Mouse (Mus musculus): ENCODE measurements around the gene Hist1h1d.
"Not testable (repeated sequence)": the region's sequence is repeated elsewhere in the genome, so short reads cannot be mapped to it uniquely, and the experiment has no call there.

Gene Hist1h1d

DNA sequence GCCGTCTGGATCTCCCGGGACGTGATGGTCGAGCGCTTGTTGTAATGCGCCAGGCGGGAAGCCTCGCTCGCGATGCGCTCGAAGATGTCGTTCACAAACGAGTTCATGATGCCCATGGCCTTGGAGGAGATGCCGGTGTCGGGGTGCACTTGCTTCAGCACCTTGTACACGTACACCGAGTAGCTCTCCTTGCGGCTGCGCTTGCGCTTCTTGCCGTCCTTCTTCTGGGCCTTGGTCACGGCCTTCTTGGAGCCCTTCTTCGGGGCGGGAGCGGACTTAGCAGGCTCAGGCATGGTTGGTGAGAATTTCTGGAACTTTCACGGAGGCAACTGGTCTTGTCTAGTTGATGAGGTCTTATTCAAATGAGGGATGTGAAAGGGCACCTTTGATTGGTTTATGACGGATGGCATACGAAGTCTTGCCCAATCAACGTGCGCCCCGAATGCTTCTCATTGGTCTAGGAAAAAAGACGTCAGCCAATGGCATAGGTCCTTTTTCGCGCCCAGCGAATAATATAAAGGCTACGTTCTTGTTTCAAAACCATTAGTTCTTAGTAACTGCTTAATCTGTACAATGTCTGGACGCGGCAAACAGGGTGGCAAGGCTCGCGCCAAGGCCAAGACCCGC lies 20.9 kb downstream of the Hist1h1d start, which contains the start of the genes Hist1h2bf and Hist1h2ad:
Gene Hist1h2bf (minus strand): TSS at position 299 of the 627 bp plus-strand sequence.
Gene Hist1h2ad (plus strand): TSS at position 484 of the 627 bp plus-strand sequence.
- peak; percentile 88 to 94 for DNase-seq

DNA sequence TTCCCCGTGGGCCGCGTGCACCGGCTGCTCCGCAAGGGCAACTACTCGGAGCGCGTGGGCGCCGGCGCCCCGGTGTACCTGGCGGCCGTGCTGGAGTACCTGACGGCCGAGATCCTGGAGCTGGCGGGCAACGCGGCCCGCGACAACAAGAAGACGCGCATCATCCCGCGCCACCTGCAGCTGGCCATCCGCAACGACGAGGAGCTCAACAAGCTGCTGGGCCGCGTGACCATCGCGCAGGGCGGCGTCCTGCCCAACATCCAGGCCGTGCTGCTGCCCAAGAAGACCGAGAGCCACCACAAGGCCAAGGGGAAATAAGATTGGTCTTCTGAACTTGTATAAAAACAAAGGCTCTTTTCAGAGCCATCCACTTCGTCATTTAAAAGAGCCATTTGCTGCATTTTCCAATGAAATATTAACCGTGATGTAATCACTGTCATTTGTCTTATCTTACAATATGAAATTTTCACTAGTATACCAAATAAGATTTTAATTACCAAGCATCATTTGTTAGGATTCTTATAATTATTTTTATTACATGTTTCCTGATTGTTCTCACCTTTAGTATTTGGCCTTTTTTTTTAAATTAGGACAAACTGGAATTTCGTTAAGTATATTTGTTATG lies 21.6 kb downstream of the Hist1h1d start:
- not testable (repeated sequence) for DNase-seq

DNA sequence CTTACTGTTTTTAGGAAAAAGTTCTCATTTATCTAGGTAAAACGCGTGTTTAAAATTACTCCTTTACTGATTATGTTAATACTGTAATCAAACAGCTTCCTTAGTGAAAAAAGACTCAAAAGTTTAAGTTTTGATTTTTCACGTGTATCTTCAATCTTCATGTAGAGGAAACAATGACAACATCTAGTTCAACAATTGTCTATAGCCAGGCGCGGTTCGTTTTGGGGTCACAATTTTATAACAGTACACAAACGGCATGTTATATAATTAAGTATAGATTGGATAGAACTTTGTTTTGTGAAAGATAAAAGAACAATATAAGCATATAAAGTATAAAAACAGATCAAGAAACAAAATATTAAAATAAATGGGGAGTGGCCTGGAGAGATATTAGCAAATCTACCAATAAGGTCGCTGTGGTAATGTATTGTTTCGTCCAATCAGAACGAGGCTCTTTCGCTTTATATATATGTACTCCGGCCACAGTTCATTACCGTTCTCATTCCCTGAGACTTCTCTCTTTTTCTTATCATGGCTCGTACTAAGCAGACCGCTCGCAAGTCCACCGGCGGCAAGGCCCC lies 22.3 kb downstream of the Hist1h1d start, which contains the start of gene Hist1h3d:
Gene Hist1h3d (plus strand): TSS at position 493 of the 581 bp plus-strand sequence.
- DNase-seq = peak in 1 of 2 experiments; percentile 66

DNA sequence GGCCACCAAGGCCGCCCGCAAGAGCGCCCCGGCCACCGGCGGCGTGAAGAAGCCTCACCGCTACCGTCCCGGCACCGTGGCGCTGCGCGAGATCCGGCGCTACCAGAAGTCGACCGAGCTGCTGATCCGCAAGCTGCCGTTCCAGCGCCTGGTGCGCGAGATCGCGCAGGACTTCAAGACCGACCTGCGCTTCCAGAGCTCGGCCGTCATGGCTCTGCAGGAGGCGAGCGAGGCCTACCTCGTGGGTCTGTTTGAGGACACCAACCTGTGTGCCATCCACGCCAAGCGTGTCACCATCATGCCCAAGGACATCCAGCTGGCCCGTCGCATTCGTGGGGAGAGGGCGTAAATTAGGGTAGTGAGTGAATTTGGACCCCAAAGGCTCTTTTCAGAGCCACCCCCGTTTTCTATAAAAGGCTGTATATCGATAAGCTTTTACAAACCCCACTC lies 22.8 kb downstream of the Hist1h1d start:
- peak in 1 of 2 experiments; percentile 39 for DNase-seq

DNA sequence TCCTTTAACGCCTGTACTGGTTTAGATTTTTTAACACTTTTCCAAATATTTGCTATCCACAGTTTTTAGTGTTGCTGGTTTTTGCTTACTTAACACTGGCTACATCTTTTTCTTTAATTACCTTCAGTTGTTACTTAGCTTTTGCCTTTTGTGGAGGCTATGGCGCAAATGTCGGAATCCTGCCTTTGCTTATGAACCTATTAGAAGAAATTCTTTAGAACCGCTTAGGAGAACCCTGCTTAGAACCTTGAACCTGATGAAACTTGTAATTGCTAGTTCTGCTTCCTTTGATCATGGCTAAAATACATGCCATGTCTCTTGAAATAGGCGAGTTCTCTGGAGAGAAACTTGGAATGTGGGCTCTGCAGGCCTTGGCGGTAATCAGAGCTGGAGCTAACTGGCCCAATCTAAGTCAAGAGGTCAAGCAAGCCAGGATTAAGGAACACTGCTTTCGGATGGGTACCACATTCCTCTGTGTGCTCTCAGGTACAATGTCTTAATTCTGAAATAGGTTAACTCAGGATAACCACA lies 23.4 kb downstream of the Hist1h1d start:
- peak in 1 of 2 experiments; percentile 22 for DNase-seq

DNA sequence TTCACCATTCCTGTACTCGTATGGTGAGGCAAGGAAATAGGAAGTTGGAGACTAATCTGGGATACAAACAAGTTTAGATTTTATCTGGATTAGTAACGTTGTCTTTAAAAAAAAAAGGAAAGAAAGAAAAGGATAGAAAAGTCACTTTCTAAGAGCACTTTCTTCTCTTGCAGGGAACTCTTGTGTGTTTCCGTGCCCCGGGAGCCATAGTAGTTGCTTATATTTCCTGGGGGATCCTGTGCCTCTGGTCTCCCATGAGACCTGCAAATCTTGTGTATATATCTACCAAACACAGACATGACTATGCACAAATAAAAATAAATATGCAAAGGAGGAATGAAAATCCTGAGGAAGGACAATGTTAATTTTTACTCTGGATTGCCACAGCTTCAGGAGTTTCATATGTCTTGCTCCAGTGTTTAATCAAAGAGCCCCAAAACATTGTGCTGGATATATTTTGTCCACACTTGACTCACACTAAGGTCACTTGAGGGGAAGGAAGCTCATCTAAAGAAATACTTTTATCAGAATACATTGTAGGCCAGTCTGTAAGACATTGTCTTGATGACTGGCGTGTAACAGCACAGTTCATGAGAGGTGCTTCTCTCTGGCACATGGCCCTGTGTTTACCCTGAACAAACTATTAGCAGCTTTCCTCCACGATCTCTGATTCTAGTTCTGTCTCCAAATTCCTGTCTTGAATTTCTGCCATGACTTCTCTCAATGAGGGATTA lies 24.0 kb downstream of the Hist1h1d start:
- DNase-seq = no peak

DNA sequence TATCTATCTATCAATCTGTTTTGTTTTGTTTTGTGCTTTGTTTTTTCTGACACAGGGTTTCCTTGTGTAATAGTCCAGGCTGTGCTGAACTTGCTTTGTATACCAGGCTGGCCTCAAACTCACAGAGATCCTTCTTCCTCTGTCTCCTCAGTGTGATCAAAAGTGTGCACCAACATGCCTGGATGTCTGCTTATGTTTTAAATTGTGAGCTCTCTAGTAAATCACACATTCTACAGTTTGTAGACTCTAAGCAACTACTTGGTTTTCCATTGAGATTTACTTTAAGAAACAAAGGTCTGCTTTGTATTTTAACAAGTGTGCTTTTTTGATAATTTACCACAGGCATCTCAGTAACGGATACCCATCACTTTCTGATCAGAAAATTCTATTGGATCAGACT lies 24.8 kb downstream of the Hist1h1d start:
- DNase-seq = no peak

DNA sequence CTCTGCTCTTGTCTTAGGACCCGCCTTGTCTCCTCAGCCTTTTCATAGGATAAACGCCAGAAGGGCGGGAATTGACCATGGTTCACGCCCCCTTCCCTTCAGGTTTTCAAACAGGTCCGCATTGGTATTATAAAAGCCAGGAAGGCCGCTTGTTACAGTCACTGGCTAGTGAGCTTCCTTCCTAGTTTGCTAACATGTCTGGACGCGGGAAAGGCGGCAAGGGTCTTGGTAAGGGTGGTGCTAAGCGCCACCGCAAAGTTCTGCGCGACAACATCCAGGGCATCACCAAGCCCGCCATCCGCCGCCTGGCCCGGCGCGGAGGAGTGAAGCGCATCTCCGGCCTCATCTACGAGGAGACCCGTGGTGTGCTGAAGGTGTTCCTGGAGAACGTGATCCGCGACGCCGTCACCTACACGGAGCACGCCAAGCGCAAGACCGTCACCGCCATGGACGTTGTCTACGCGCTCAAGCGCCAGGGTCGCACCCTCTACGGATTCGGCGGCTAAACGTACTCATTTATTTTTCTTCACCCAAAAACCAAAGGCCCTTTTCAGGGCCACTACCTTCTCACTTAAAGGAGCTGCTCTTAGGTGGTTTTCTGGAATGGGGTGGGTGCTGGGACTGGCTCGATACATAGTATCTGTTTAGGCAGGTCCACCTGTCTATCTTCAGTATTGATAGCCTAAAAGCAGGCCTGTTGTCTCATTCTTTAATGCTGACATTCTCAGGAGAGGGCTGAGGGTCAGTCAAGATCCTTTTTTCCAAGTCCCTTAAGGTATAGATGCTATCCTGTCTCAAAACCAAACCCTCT lies 28.6 kb downstream of the Hist1h1d start, which contains the start of gene Hist1h4d:
Gene Hist1h4d (plus strand): TSS at position 191 of the 811 bp plus-strand sequence.
- DNase-seq = peak; percentile 92 to 94

DNA sequence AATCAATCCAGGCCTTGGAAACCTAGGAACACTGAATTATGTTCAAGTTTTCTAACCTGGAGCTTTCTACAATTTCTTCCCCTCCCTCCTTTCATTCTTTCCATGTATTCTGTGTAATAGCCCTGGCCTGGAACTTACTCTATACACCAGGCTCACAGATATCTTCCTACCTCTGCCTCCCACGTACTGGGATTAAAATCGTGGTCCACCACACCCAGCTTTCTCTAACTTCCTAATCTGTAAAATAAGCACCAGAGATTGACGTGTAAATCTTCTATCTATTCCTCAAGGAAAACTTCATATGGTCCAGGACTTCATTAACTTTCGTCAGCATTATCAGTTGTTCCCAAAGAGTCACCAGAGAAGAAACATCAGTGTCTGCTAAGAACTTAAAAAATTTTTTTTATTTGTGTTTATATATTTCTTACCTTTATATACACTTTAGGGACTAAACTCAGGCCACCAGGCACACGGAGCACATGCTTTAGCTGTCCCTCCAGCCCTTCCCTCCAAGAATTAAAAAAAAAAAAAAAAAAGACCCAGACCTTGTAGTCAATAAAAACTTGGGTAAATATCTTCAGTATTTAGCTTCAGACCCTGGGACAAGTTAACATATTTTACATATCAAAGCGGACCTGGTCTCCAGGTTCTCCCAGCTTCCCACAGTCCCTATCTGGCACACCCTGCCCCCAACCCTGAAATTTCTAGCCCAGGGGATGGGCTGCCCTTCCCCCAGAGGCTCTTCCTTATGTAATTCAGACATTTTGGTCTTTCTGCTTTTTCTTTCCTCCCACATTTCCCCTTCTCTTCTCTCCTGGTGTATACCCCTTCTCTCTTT lies 29.4 kb downstream of the Hist1h1d start:
- DNase-seq = no peak

DNA sequence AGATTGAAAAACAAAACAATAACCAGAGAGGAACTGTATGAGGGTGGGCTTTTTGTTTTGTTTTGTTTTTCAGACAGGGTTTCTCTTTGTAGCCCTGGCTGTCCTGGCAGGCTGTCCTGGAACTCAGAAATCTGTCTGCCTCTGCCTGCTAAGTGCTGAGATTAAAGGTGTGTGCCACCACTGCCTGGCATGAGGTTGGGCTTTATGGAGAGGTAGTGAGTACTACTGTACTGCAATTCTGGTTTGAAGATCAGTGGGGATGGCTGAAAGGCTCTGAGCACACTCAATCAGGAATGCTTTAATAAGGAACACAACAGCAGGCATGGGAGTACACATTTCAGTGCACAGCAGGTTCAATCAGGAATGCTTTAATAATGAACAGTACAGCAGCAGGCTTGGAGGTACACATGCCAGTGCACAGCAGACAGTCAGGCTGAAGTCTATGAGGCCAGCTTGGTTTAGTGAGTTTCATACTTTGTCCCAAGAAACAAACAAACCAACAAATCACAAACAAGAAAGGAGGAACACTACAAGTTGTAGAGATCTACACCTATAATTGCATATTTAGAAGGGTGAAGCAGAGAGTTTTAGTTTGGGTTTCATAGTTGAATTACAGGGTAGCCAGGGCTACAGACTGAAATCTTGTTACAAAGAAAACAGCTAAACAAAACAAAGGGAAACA lies 30.5 kb downstream of the Hist1h1d start:
- DNase-seq = no peak

DNA sequence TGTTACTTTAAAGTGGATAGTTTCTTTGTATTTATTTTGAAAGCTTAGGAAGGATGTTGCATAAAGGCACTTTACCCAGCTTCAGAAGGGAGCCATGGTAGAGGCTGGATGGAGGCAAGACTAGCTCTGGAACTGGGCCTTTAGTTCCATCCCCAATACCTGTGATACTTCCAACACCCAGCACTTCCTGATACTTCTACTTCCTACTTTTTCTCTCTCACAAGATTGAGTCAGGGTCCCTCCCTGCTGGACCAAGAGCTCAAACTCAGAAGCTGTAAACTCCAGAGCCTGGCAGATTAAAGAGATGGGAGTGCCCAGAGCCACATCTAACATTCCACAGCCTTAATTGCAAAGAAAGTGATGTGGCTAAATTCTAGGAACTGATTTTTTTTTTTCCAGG lies 31.3 kb downstream of the Hist1h1d start:
- DNase-seq = peak in 1 of 2 experiments; percentile 37

DNA sequence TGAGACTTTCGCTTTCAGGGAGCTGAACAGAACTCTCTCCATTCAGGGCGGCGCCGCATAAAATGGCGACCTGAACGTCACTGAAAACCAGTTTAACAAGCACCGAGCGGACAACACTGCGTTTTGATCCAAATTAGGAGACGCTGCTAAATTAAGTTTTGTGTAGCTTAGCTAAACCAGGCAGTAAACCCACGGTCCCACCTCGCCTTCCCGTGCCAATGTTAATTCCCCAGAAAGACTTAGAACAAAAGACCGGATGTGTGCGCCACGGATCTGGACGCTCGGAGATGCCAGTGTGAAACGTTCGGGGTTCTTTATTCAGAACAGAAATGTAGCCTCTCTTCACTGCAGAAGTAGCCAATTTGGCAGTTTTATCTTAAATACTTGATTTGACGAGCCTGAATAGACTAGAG lies 32.0 kb downstream of the Hist1h1d start:
- DNase-seq = peak; percentile 82 to 85

DNA sequence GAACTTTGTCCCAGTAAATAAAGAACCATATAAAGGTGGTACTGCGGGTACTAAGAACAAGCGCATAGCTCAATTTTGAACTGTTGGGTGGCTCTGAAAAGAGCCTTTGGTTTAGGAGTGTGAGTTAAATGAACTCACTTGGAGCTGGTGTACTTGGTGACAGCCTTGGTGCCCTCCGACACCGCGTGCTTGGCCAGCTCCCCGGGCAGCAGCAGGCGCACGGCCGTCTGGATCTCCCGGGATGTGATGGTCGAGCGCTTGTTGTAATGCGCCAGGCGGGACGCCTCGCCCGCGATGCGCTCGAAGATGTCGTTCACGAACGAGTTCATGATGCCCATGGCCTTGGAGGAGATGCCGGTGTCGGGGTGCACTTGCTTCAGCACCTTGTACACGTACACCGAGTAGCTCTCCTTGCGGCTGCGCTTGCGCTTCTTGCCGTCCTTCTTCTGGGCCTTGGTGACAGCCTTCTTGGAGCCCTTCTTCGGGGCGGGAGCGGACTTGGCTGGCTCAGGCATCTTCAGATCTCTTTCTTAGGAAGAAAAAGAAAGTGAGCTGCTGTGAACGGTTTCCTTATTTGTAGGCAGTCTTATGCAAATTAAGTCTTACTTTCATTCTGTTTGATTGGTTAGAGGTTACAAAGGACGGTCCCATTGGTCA lies 32.5 kb downstream of the Hist1h1d start:
- peak; percentile 71 to 77 for DNase-seq

DNA sequence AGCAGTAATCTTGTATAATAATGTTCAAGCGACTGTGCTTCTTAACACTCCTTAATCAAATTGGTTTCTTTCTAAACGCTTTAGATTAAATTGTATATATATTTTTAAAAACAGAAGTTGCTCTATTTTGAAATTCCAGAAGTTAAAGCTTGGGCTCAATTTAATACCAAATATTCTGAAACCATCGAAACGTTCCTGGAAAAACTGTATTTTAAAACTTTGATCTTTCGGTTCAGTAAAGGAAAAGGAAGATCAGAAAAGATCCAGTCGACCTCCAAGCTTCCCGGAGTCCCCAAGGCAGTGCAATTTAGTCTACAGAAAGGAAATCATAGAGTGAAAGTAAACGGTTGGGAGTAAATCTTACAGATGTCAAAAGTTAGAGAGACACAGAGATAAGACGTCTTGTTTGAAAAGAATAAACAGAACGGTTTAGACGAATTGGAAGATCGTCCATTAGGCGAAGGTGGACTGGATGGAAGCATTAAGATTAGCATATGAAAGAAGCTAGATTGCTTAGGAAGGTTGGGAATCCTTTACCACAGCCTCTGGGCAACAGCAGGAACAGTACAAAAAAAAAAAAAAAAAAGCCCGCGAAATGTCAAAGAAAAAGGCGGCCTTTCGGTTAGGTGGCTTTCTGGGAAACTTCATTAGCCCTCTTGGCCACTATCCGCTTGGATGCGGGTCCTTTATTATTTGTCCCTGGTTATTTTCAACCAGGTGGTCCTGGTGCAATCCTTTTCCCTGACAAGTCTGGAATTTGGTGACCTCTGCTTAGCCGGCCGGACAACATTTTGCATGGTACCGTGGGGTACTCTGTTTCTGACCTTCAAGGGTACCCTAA lies 33.3 kb downstream of the Hist1h1d start:
- peak in 1 of 2 experiments; percentile 22 for DNase-seq

DNA sequence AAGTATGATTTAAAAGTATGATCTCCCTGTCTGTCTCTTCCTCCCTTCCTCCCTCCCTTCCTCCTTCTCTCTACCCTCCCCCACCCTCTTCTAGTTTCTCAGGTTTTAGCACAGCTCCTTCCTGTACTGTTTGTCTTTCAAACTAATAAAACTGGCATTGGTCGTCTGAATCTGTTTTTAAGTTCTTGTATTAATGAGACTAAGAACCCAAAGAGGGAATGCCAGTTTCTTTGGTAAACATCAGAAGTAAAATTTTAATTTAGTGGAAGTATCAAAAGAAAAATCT lies 33.8 kb downstream of the Hist1h1d start:
- no peak for DNase-seq

DNA sequence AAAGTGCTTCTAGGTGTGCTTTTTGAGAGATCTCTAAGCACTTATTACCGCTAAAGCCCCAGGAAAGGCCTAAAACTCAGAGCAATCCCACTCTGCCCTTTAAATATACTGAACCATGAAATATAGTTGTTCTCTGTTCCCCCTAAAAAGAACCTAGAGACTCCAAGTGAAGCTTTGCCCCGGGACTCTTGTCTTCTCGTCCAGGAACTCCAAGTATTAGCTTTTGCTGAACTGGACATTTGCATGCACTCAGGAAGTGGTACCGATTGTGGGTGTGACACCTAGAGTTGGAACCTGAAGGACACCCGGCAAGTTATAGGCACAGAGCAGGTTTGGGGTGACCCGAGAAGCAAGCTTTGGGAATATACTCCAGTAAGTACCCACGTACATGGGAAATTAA lies 38.1 kb downstream of the Hist1h1d start:
- DNase-seq = no peak

DNA sequence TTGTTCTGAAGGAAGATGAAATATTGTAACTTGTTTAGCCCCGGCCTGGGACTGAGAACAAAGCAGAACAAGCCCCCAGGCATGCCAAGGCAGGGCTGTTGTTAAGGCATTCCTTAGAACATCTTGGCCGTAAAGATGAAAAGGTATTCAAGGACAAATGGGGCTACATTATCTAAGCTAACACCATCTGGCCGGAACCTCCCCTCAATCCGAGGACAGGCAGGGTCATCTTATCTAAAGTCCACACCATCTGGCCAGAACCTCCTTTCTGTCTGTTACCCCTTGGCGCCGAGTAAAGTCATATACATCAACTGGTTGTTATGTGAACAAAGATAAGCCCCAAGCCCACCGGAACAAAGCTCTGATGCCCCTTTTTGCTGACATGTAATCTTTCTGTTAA lies 38.8 kb downstream of the Hist1h1d start:
- not testable (repeated sequence) for DNase-seq

DNA sequence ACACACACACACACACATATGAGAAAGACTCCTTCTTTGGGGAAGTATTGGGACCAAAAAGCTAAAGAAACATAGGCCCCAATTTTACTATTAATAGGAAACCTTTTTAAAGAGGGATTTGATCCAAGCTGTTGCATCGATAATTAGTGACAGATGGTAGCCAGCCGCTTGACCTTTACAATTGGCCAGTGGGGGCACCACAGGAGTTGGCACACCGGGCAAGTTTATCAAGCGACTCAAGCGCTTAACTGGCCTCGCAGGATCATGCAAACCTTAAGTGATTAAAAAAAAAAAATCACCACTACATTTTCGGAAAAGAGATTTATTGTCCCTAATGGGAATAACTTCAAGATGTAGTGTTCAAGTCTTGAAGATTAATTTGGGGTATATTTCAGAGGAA lies 39.6 kb downstream of the Hist1h1d start:
- peak in 1 of 2 experiments; percentile 12 for DNase-seq
